Mouse (Mus musculus) lung, embryonic 15.5 days (tissue): ENCODE measurements around the gene Prkcb. TPM values are rescaled to one million over a fixed set of nuclear protein-coding genes. Genes with fewer than 3 reads are reported as not detected.

Experiments used
- ATAC-seq: fragments of 200-750 bp; cut with Nextera tagmentation; 2 replicates; pipeline ENCODE4 v1.8.0; 2017; ENCODE audit warnings: moderate number of reproducible peaks, borderline replicate concordance; ENCODE audit not compliant: low FRiP score, low TSS enrichment; ENCODE audit errors: extremely low read depth
- H3K27ac ChIP-seq: fragments of 300-500 bp; sonication (generic); 2 replicates; pipeline ENCODE4 v1.5.1; 2015; ENCODE audit warnings: moderate library complexity, mild to moderate bottlenecking, inconsistent platforms
- H3K27me3 ChIP-seq: fragments of 300-500 bp; sonication (generic); 2 replicates; pipeline ENCODE4 v1.6.1; 2015; ENCODE audit warnings: inconsistent platforms
- H3K36me3 ChIP-seq: fragments of 300-500 bp; sonication (generic); 2 replicates; pipeline ENCODE4 v1.6.1; 2015; ENCODE audit warnings: inconsistent platforms
- H3K4me1 ChIP-seq: fragments of 300-500 bp; sonication (generic); 2 replicates; pipeline ENCODE4 v1.6.1; 2015; ENCODE audit warnings: inconsistent platforms
- H3K4me2 ChIP-seq: fragments of 300-500 bp; sonication (generic); 2 replicates; pipeline ENCODE4 v1.6.1; 2015; ENCODE audit warnings: inconsistent platforms, mild to moderate bottlenecking, moderate library complexity
- H3K4me3 ChIP-seq: fragments of 300-500 bp; sonication (generic); 2 replicates; pipeline ENCODE4 v1.5.1; 2015; ENCODE audit warnings: mild to moderate bottlenecking, inconsistent platforms
- H3K9ac ChIP-seq: fragments of 300-500 bp; sonication (generic); 2 replicates; pipeline ENCODE4 v1.6.1; 2015; ENCODE audit warnings: inconsistent platforms
- H3K9me3 ChIP-seq: fragments of 300-500 bp; sonication (generic); 2 replicates; pipeline ENCODE4 v1.6.1; 2016; ENCODE audit warnings: inconsistent platforms
- WGBS: fragments of 180-500 bp; shearing (Covaris S2); methylation state at CpG from one replicate; pipeline ENCODE4 v1.1.7; 2015; 5-methylcytosine and 5-hydroxymethylcytosine counted together
- polyA plus RNA-seq: library from polyadenylated mRNA; unstranded; fragments of >200 nt; fragmentation: Nextera tagmentation; extraction: Ambion mirVana; gene quantifications from 2 replicates; pipeline ENCODE4 v1.2.1, GENCODE M21; 2015

Prkcb gene
- polyA plus RNA-seq, 1 experiment from 2014 or later: 7.1 TPM

- no peak overlapping the region for H3K4me3 ChIP-seq
- no peaks in the 10 kb centered on the region for H3K4me1 ChIP-seq
- no peaks in the 10 kb centered on the region for H3K36me3 ChIP-seq
- H3K27me3 ChIP-seq: no peaks in the 10 kb centered on the region
- no peak overlapping the region for H3K4me2 ChIP-seq
- WGBS: 67% methylated on average over 7 of the region's 7 CpGs
- H3K9me3 ChIP-seq: no peaks in the 10 kb centered on the region
- no peak for ATAC-seq
- H3K9ac ChIP-seq: no peak overlapping the region
- H3K27ac ChIP-seq: no peak overlapping the region
These were observed 31.8 kb upstream of the Prkcb start for GRCm38 (mm10) chr7:122256722-122257121.

GRCm38 (mm10) chr7:122258521-122258920 lies 30.0 kb upstream of the Prkcb start:
- Histone ChIP-seq H3K4me3 (no peak overlapping the region), H3K27me3 (no peaks in the 10 kb centered on the region), H3K36me3 (no peaks in the 10 kb centered on the region), H3K27ac (no peak overlapping the region), H3K9me3 (no peaks in the 10 kb centered on the region), H3K4me1 (no peaks in the 10 kb centered on the region), H3K4me2 (no peak overlapping the region), H3K9ac (no peak overlapping the region)
- WGBS: 78% methylated on average over 4 of the region's 4 CpGs
- no peak for ATAC-seq

- no peak overlapping the region for H3K27ac ChIP-seq
These were observed 28.4 kb upstream of the Prkcb start for GRCm38 (mm10) chr7:122260055-122260602.

GRCm38 (mm10) chr7:122268983-122269486 lies 19.5 kb upstream of the Prkcb start:
- Histone ChIP-seq H3K27ac (no peak overlapping the region), H3K4me1 (0 out of 2 replicates have a peak, but pooled peaks cover 3% of the 10 kb centered on the region), H3K9me3 (no peaks in the 10 kb centered on the region), H3K4me2 (no peak overlapping the region), H3K4me3 (no peak overlapping the region), H3K27me3 (no peaks in the 10 kb centered on the region), H3K9ac (no peak overlapping the region), H3K36me3 (no peaks in the 10 kb centered on the region)
- peak; percentile 89 for ATAC-seq
- WGBS: 30% methylated on average over 4 of the region's 4 CpGs

More at GRCm38 (mm10) chr7:122260055-122260602, 28.4 kb upstream of the Prkcb start:
- Histone ChIP-seq H3K4me3 (no peak overlapping the region), H3K27me3 (no peaks in the 10 kb centered on the region), H3K36me3 (no peaks in the 10 kb centered on the region), H3K9me3 (no peaks in the 10 kb centered on the region), H3K4me1 (no peaks in the 10 kb centered on the region), H3K4me2 (no peak overlapping the region), H3K9ac (no peak overlapping the region)
- WGBS: 69% methylated on average over 5 of the region's 5 CpGs
- ATAC-seq: no peak

- Histone ChIP-seq H3K27me3 (no peaks in the 10 kb centered on the region), H3K4me3 (no peak overlapping the region), H3K4me1 (0 out of 2 replicates have a peak, but pooled peaks cover 3% of the 10 kb centered on the region), H3K27ac (no peak overlapping the region), H3K9ac (no peak overlapping the region), H3K4me2 (no peak overlapping the region), H3K9me3 (no peaks in the 10 kb centered on the region), H3K36me3 (no peaks in the 10 kb centered on the region)
- 72% methylated on average over 2 of the region's 2 CpGs for WGBS
- ATAC-seq: no peak
These were observed 16.2 kb upstream of the Prkcb start for GRCm38 (mm10) chr7:122272334-122272733.

GRCm38 (mm10) chr7:122279580-122279979 lies 9.0 kb upstream of the Prkcb start:
- Histone ChIP-seq H3K4me2 (no peak overlapping the region), H3K4me1 (no peaks in the 10 kb centered on the region), H3K27me3 (no peaks in the 10 kb centered on the region), H3K27ac (no peak overlapping the region), H3K9ac (no peak overlapping the region), H3K9me3 (no peaks in the 10 kb centered on the region), H3K36me3 (no peaks in the 10 kb centered on the region), H3K4me3 (no peak overlapping the region)
- no peak for ATAC-seq
- 80% methylated on average over 9 of the region's 9 CpGs for WGBS

GRCm38 (mm10) chr7:122280334-122280733 lies 8.2 kb upstream of the Prkcb start:
- Histone ChIP-seq H3K27ac (no peak overlapping the region), H3K4me1 (no peaks in the 10 kb centered on the region), H3K27me3 (peaks cover 2% of the 10 kb centered on the region; the same call in 1 of the 2 replicates), H3K36me3 (no peaks in the 10 kb centered on the region), H3K4me3 (no peak overlapping the region), H3K9ac (no peak overlapping the region), H3K9me3 (no peaks in the 10 kb centered on the region), H3K4me2 (no peak overlapping the region)
- WGBS: 77% methylated on average over 2 of the region's 2 CpGs
- no peak for ATAC-seq

- Histone ChIP-seq H3K4me1 (no peaks in the 10 kb centered on the region), H3K9me3 (no peaks in the 10 kb centered on the region), H3K4me2 (no peak overlapping the region), H3K27me3 (peaks cover 14% of the 10 kb centered on the region; the same call in 1 of the 2 replicates), H3K36me3 (no peaks in the 10 kb centered on the region), H3K27ac (no peak overlapping the region), H3K9ac (no peak overlapping the region), H3K4me3 (no peak overlapping the region)
- WGBS: 87% methylated on average over 2 of the region's 2 CpGs
- no peak for ATAC-seq
These were observed 6.0 kb upstream of the Prkcb start for GRCm38 (mm10) chr7:122282584-122282983.

- no peak overlapping the region for H3K27ac ChIP-seq
- peaks cover 17% of the 10 kb centered on the region for H3K4me1 ChIP-seq
These were observed 1.3 kb upstream of the Prkcb start for GRCm38 (mm10) chr7:122287217-122287616.

GRCm38 (mm10) chr7:122289243-122290111 lies 926 bp downstream of the Prkcb start:
- Histone ChIP-seq H3K9me3 (no peaks in the 10 kb centered on the region), H3K4me3 (peak overlapping the region; percentile 55), H3K4me1 (peaks cover 17% of the 10 kb centered on the region), H3K4me2 (peak overlapping the region; percentile 99), H3K9ac (peak overlapping the region; percentile 24; the same call in 1 of the 2 replicates), H3K27me3 (peaks cover 53% of the 10 kb centered on the region), H3K27ac (no peak overlapping the region), H3K36me3 (no peaks in the 10 kb centered on the region)
- peak; percentile 40; the same call in 1 of the 2 replicates for ATAC-seq
- under 1% methylated on average over 65 of the region's 66 CpGs for WGBS

More at GRCm38 (mm10) chr7:122287217-122287616, 1.3 kb upstream of the Prkcb start:
- H3K27me3 ChIP-seq: peaks cover 53% of the 10 kb centered on the region
- no peak overlapping the region for H3K9ac ChIP-seq
- H3K9me3 ChIP-seq: no peaks in the 10 kb centered on the region
- WGBS: 18% methylated on average over 1 of the region's 1 CpGs
- no peaks in the 10 kb centered on the region for H3K36me3 ChIP-seq
- no peak overlapping the region for H3K4me2 ChIP-seq
- ATAC-seq: no peak
- no peak overlapping the region for H3K4me3 ChIP-seq

GRCm38 (mm10) chr7:122290165-122290564 lies 1.6 kb downstream of the Prkcb start:
- Histone ChIP-seq H3K27me3 (peaks cover 53% of the 10 kb centered on the region), H3K27ac (no peak overlapping the region), H3K9me3 (no peaks in the 10 kb centered on the region), H3K4me1 (peaks cover 17% of the 10 kb centered on the region), H3K9ac (no peak overlapping the region), H3K4me2 (peak overlapping the region; percentile 99), H3K4me3 (peak overlapping the region; percentile 55; the same call in 1 of the 2 replicates), H3K36me3 (no peaks in the 10 kb centered on the region)
- no peak for ATAC-seq
- 8% methylated on average over 12 of the region's 12 CpGs for WGBS

- ATAC-seq: no peak
- Histone ChIP-seq H3K4me2 (no peak overlapping the region), H3K9ac (no peak overlapping the region), H3K4me3 (no peak overlapping the region), H3K27me3 (peaks cover 47% of the 10 kb centered on the region), H3K36me3 (no peaks in the 10 kb centered on the region), H3K9me3 (no peaks in the 10 kb centered on the region), H3K27ac (no peak overlapping the region), H3K4me1 (peaks cover 17% of the 10 kb centered on the region)
- WGBS: 56% methylated on average over 3 of the region's 3 CpGs
These were observed 2.2 kb downstream of the Prkcb start for GRCm38 (mm10) chr7:122290771-122291170.
